Mouse (Mus musculus) MEL (cell line): ENCODE data around the gene Blcap. TPM values are rescaled to one million over a fixed set of nuclear protein-coding genes. Genes with fewer than 3 reads are reported as not detected.

Source experiments
- DNase-seq: peaks from one replicate; pipeline ENCODE4 v3.0.0; 2011; ENCODE audit warnings: low read depth, low spot score
- H3K27ac ChIP-seq: 2 replicates; pipeline ENCODE4 v1.5.1; 2012; ENCODE audit warnings: low read depth, mild to moderate bottlenecking, control low read depth, low read length, moderate library complexity; ENCODE audit not compliant: control insufficient read depth
- H3K27me3 ChIP-seq, 2 experiments: fragments of 150-350 bp in 1 of 2; sonication (generic) in 1 of 2; 2 replicates each; pipeline ENCODE4 v1.6.1; 2012; ENCODE audit warnings: low read length in 2 of 2, mild to moderate bottlenecking in 2 of 2, improper control_type of control experiment in 1 of 2, moderate library complexity in 1 of 2; ENCODE audit not compliant: insufficient read depth in 2 of 2, control insufficient read depth in 1 of 2
- H3K36me3 ChIP-seq, 2 experiments: 2 replicates each; pipeline ENCODE4 v1.6.1; 2012 to 2014; ENCODE audit warnings: low read length in 2 of 2, improper control_type of control experiment in 1 of 2, inconsistent platforms in 1 of 2, mild to moderate bottlenecking in 1 of 2; ENCODE audit not compliant: insufficient read depth in 2 of 2, control insufficient read depth in 1 of 2
- H3K4me1 ChIP-seq, 2 experiments: fragments of 150-350 bp in 1 of 2; sonication (generic) in 1 of 2; 2 replicates each; pipeline ENCODE4 v1.6.1; 2012; ENCODE audit warnings: low read length in 2 of 2, improper control_type of control experiment in 1 of 2, mild to moderate bottlenecking in 1 of 2; ENCODE audit not compliant: insufficient read depth in 2 of 2, control insufficient read depth in 1 of 2
- H3K4me3 ChIP-seq, 2 experiments: fragments of 150-350 bp in 1 of 2; sonication (generic) in 1 of 2; 2 replicates each; pipeline ENCODE4 v1.5.1; 2012; ENCODE audit warnings: low read depth in 2 of 2, low read length in 2 of 2, mild to moderate bottlenecking in 2 of 2, moderate library complexity in 2 of 2, control low read depth in 1 of 2, improper control_type of control experiment in 1 of 2; ENCODE audit not compliant: control insufficient read depth in 1 of 2, insufficient read depth in 1 of 2
- H3K79me2 ChIP-seq: 2 replicates; pipeline ENCODE4 v1.6.1; 2012; ENCODE audit warnings: mild to moderate bottlenecking, low read length, moderate library complexity; ENCODE audit not compliant: control insufficient read depth, poor library complexity, insufficient read depth
- H3K9ac ChIP-seq: 2 replicates; pipeline ENCODE4 v1.6.1; 2012; ENCODE audit warnings: low read depth, mild to moderate bottlenecking, control low read depth, low read length, moderate library complexity; ENCODE audit not compliant: control insufficient read depth, poor library complexity, severe bottlenecking
- H3K9me3 ChIP-seq: fragments of 150-350 bp; sonication (generic); replicated peaks from 2 replicates; pipeline ENCODE4 v1.6.1; 2012; ENCODE audit warnings: mild to moderate bottlenecking, low read length, improper control_type of control experiment, moderate library complexity; ENCODE audit not compliant: insufficient read depth
- CHD2 ChIP-seq: IDR thresholded peaks from 2 replicates; pipeline ENCODE4 v1.6.1; 2011; ENCODE audit warnings: low read length, improper control_type of control experiment
- E2F4 ChIP-seq: IDR thresholded peaks from 2 replicates; pipeline ENCODE4 v1.6.1; 2011; ENCODE audit warnings: low read depth, low read length, improper control_type of control experiment, borderline replicate concordance
- HCFC1 ChIP-seq: IDR thresholded peaks from 2 replicates; pipeline ENCODE4 v1.6.1; 2012; ENCODE audit warnings: low read depth, mild to moderate bottlenecking, inconsistent platforms, low read length, improper control_type of control experiment, moderate library complexity
- JUND ChIP-seq: IDR thresholded peaks from 2 replicates; pipeline ENCODE4 v1.6.1; 2011; ENCODE audit warnings: low read depth, mild to moderate bottlenecking, improper control_type of control experiment, low read length
- KAT2A ChIP-seq: conservative IDR thresholded peaks from 2 replicates; pipeline ENCODE4 v1.6.1; 2012; ENCODE audit warnings: low read depth, low read length, improper control_type of control experiment, inconsistent platforms
- MAZ ChIP-seq: IDR thresholded peaks from 2 replicates; pipeline ENCODE4 v1.6.1; 2012; ENCODE audit warnings: low read depth, mild to moderate bottlenecking, inconsistent platforms, low read length, improper control_type of control experiment
- MYB ChIP-seq: IDR thresholded peaks from 2 replicates; pipeline ENCODE4 v1.6.1; 2011; ENCODE audit warnings: mild to moderate bottlenecking, low read depth, low read length, improper control_type of control experiment
- MYC ChIP-seq: IDR thresholded peaks from 2 replicates; pipeline ENCODE4 v1.6.1; 2011; ENCODE audit warnings: low read depth, mild to moderate bottlenecking, low read length, improper control_type of control experiment, moderate library complexity
- NRF1 ChIP-seq: IDR thresholded peaks from 2 replicates; pipeline ENCODE4 v1.6.1; 2014; ENCODE audit warnings: low read depth, mild to moderate bottlenecking, inconsistent platforms, low read length, improper control_type of control experiment, moderate library complexity; ENCODE audit not compliant: poor library complexity, insufficient read depth, severe bottlenecking
- RCOR1 ChIP-seq: IDR thresholded peaks from 2 replicates; pipeline ENCODE4 v1.6.1; 2012; ENCODE audit warnings: low read depth, mild to moderate bottlenecking, inconsistent platforms, low read length, improper control_type of control experiment
- SMC3 ChIP-seq: IDR thresholded peaks from 2 replicates; pipeline ENCODE4 v1.6.1; 2011; ENCODE audit warnings: low read depth, low read length, improper control_type of control experiment
- USF2 ChIP-seq, 2 experiments: IDR thresholded peaks; 2 replicates each; pipeline ENCODE4 v1.6.1; 2011 to 2012; ENCODE audit warnings: improper control_type of control experiment in 2 of 2, low read length in 2 of 2, borderline replicate concordance in 1 of 2, inconsistent platforms in 1 of 2, low read depth in 1 of 2, mild to moderate bottlenecking in 1 of 2; ENCODE audit not compliant: insufficient read depth in 1 of 2
- polyA plus RNA-seq, 2 experiments: library from polyadenylated mRNA; stranded (reverse) in 1 of 2; unstranded in 1 of 2; fragments of >175 nt in 1 of 2; fragments of >200 nt in 1 of 2; gene quantifications; 2 replicates each; pipeline versions ENCODE4 v1.2.1 to v1.2.4; 2012; ENCODE audit warnings: low replicate concordance in 2 of 2, low read depth in 1 of 2; ENCODE audit not compliant: insufficient read length in 2 of 2, insufficient read depth in 1 of 2, missing spikeins in 1 of 2
- total RNA-seq: library from RNA; depleted of rRNA; stranded (reverse); fragments of 300-350 nt; gene quantifications from 2 replicates; pipeline ENCODE4 v1.2.3, GENCODE M21; 2012

The Blcap gene
- total and polyA plus RNA-seq, 3 experiments: 11.6 to 19.1 TPM; not detected in 1

- Histone ChIP-seq H3K27ac (no peak overlapping the region), H3K36me3 (no peaks in the 10 kb centered on the region), H3K4me1 (no peaks in the 10 kb centered on the region), H3K9ac (no peak overlapping the region), H3K9me3 (no peaks in the 10 kb centered on the region), H3K79me2 (no peaks in the 10 kb centered on the region), H3K27me3 (peaks cover 3 to 21% of the 10 kb centered on the region in 2 experiments; a peak in 3 of 4 replicates), H3K4me3 (no peak overlapping the region)
- no peak for DNase-seq
- TF ChIP-seq JUND (no peak), MYC (no peak), SMC3 (no peak)
Observed at GRCm38 (mm10) chr2:157514353-157514752, 56.7 kb downstream of the Blcap start.

GRCm38 (mm10) chr2:157513737-157514208 lies 57.3 kb downstream of the Blcap start:
- DNase-seq: no peak
- H3K79me2 ChIP-seq: no peaks in the 10 kb centered on the region
- H3K4me3 ChIP-seq: no peak overlapping the region
- TF ChIP-seq E2F4: no peak
- no peak for TF ChIP-seq KAT2A
- TF ChIP-seq MYB: no peak
- TF ChIP-seq MAZ: no peak
- TF ChIP-seq HCFC1: no peak
- peaks cover 3 to 19% of the 10 kb centered on the region in 2 experiments; a peak in 3 of 4 replicates for H3K27me3 ChIP-seq
- H3K4me1 ChIP-seq: no peaks in the 10 kb centered on the region
- no peak overlapping the region for H3K27ac ChIP-seq
- H3K9me3 ChIP-seq: no peaks in the 10 kb centered on the region
- H3K36me3 ChIP-seq: no peaks in the 10 kb centered on the region
- H3K9ac ChIP-seq: no peak overlapping the region

- TF ChIP-seq KAT2A (no peak), RCOR1 (no peak), MYC (no peak), USF2 (IDR thresholded peaks at IDR 0.05; ENCODE audit: borderline replicate concordance in 1 of 2, insufficient read depth in 1 of 2, low read depth in 1 of 2, low read length in 2 of 2) (no peak), CHD2 (no peak), NRF1 (no peak), E2F4 (no peak)
- TF ChIP-seq, all 39 proteins: peak for 0
- no peak for DNase-seq
- Histone ChIP-seq H3K36me3 (no peaks in the 10 kb centered on the region), H3K4me1 (no peaks in the 10 kb centered on the region), H3K9ac (no peak overlapping the region), H3K9me3 (no peaks in the 10 kb centered on the region), H3K79me2 (no peaks in the 10 kb centered on the region), H3K27me3 (peaks cover 3 to 18% of the 10 kb centered on the region in 2 experiments; a peak in 3 of 4 replicates), H3K27ac (no peak overlapping the region), H3K4me3 (no peak overlapping the region)
Observed at GRCm38 (mm10) chr2:157512859-157513258, 58.2 kb downstream of the Blcap start.
